Mouse (Mus musculus) urinary bladder, postnatal 36 days (tissue): ENCODE data around the gene Stoml1.
"Not testable (repeated sequence)": the region's sequence is repeated elsewhere in the genome, so short reads cannot be mapped to it uniquely, and the experiment has no call there.

Source experiments
- DNase-seq, 2 experiments: peaks; one replicate each; pipeline ENCODE4 v3.0.0; 2022; ENCODE audit warnings: low spot score in 2 of 2, mixed read lengths in 1 of 2

The Stoml1 gene

DNA sequence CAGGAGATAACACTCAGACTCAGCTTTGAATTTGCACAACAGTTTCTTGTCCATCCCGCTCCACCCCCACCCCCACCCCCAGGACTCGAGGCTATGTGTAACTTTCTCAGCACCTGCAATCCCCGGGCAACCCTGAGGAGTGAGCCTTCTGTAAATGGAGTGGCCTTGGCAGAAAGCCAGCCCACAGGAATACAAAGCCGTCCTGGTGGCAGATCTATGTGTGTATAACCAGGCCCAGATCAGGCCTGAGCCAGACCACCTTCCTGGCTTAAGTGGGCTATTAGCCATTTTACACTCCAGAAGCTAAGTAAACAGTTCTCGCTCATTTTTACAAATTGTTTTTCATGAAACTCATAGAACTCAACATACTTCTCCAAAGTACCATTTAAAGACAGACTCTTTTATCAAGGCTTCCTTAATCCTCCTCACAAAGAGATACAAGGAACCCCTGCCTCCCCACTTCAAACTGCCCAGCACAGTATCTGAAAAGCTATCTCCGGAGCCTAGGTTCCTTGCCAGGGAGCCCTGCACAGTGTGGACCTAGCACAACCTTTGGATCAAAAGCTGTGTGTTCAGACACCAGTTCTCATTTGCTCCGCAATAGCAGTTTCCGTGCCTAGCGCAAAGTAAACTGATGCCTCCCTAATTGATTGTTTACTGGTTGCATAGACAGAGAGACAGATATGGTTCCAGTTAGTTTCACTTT, 11.0 kb upstream of the Stoml1 start:
- DNase-seq = peak; percentile 24 to 48

DNA sequence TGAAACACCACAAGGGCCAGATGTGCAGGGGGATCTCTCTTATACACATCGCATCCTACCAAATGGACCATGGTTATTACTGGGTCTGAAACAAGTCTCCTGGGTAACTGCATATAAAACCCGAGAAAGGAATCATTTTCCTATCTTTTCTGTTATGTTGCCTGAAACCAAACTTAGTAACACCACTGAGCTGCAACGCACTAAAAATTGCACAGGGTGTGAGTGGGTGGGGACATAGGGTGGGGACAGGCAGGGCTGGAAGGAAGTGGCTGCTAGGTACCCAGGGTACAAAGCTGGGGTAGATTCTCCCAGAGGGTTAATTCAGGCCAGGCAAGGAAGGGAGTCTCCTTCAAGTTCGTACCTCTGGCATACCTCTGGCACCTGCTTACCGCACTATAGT, 10.3 kb upstream of the Stoml1 start:
- no peak for DNase-seq

DNA sequence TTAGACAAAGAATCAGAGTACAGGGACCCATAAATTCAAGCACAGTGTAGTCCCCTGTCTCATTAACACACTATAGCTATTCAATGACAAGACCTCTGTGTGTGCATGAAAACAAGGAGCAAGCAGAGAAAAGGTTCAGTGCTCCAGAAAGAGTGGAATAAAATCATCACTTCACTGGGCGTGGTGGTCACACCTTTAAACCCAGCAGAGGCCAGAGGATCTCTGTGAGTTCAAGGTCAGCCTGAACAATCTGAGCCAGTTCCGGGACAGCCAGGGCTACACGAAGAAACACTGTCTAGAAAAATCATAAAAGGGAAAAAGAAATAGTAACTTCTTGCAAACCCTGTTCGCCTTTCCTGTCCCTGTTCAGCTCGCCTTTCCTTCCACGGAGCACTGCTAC, 9.3 kb upstream of the Stoml1 start:
- DNase-seq = no peak

DNA sequence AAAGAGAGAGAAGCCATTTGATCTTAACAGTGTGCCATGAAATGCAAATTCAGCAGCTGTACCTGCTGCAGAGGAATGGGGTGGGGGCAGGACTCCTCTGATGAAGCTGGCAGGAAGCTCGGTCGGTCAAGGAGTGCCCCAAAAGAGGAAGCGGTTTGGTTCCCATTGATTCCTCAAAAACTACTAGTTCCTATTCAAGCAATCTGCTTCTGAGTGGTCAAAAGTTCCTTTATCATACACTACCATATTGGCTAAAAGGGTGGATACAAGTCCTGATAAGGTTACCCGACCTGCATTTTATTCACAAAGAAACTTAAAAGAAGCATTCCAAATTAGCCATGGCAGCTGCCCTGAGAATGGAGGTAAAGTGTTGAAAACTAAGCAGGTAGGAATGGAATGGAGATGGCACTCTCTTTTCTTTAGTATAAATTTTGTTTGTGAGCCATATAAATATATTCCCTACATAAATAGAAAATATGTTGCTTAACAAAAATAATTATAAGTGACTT, 6.8 kb upstream of the Stoml1 start:
- DNase-seq = no peak

GRCm38 (mm10) chr9:58247064-58247759, 5.8 kb upstream of the Stoml1 start:
- peak; percentile 75 to 83 for DNase-seq

GRCm38 (mm10) chr9:58248746-58249413, 4.1 kb upstream of the Stoml1 start:
- DNase-seq = no peak

DNA sequence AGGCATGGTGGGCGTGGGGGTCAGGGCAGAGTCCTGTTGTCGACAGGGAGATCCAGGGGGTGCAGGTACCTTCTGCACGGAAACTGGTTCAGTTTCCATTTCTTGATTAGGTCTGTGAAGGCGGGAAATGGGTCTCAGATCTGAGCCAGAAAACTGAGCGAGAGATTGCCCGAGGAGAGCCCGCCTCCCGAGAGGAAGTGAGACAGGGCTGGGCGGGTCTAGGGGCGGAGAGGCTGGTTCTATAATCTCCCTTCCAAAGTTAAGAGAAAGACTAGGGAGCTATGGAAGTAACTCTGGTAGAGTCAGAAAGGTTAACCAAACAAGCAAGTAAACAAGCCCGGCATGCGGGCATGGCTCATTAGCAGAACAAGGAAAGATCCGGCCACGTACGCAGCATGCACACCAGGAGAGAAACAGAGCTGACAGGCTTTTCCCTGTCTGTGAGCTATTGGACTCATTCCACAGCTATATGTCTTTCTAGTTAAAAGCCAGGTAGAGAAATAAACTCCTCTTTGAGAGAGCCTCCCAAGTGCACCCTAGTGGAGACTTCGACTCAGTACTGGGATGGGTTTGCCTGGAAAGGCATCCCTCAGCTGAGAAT, 3.3 kb upstream of the Stoml1 start, which contains the start of gene Pml:
Pml (minus strand) TSS at position 195 of the 601 bp plus-strand sequence.
- peak; percentile 73 to 82 for DNase-seq

GRCm38 (mm10) chr9:58250322-58250721, 2.6 kb upstream of the Stoml1 start:
- DNase-seq = no peak

DNA sequence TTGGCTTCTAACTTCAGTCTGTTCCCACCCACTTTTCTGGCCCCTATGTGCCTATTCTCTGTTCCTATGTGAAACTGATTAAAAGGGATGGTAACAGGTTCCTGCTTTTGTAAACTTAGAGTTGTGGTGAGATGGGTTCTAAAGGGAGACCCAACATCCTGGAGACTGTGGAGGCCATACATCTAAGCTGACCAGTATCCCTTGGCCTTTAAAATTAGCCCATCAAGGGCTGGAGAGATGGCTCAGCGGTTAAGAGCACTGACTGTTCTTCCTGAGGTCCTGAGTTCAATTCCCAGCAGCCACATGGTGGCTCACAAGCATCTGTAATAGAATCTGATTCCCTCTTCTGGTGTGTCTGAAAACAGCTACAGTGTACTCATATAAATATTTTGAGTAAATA, 2.2 kb upstream of the Stoml1 start:
- not testable (repeated sequence) for DNase-seq

GRCm38 (mm10) chr9:58253805-58254122, 800 bp downstream of the Stoml1 start:
- DNase-seq = not testable (repeated sequence)

GRCm38 (mm10) chr9:58255105-58255504, 2.1 kb downstream of the Stoml1 start:
- no peak for DNase-seq

DNA sequence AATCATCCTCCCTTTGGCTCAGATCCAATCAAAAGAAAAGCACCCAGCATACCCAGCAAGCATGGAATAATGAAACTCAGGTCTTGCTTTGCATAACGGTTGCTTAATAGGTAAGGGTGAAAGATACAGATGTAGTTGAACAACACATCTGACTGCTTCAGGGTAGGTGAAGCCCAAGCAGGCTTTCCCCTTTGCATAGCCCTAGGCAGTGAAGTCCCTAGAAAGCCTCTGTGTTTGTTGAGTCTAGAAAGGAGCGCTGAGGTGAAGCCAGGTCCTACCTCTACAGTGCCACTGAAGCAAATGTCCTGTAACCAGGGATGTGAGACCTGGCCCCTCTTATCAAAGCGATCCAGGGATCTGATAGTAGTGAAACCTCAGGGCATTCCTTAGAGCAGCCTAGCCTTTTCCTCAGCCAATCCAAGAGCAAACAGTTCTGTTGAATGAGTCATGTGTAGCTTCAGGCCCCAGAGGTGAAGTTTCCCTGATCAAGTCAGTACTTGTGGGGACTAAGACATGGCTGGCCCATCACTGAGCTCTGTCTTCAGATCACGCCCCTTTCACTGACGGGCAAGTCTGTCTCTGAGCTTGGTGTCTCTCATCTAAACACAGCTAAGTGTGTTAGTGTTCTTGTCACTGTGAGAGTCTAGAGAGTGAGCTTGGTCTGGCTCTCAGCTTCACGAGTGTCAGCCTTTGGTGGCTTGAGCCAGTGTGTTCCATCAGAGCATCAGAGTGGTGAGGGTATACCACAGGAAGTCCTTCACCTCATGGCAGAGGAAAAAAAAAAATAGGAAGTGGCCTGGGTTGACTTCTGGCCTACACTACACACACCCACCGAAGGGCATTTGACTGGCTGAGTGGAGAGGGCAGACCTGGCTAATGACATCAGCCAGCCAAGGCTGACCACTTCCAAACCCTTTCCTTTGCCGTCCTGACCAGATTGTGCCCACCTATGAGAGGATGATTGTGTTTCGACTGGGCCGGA, 3.0 kb downstream of the Stoml1 start:
- no peak for DNase-seq

- no peak for DNase-seq
Observed at GRCm38 (mm10) chr9:58262507-58262906, 9.5 kb downstream of the Stoml1 start.

GRCm38 (mm10) chr9:58265368-58265767, 12.4 kb downstream of the Stoml1 start:
- no peak for DNase-seq

GRCm38 (mm10) chr9:58266571-58267011, 13.6 kb downstream of the Stoml1 start:
- no peak for DNase-seq

DNA sequence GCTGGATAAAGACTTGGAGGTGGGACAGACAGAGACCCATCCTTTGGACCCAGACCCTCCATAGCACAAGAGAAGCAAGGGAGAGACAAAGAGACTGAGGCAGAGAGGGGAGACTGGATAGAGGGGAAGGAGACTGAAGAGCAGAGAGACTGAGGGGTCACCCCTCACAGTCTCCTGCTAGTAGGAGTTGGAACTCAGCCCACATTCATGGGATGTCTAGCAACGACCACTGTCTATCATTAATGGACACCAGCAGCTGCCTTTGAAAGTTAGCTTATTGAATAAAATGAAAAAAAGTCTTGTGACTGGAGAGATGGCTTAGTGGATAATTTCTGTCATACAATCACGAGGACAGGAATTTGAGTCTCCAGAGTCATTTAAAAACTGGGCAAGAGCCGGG, 14.1 kb downstream of the Stoml1 start:
- no peak for DNase-seq

DNA sequence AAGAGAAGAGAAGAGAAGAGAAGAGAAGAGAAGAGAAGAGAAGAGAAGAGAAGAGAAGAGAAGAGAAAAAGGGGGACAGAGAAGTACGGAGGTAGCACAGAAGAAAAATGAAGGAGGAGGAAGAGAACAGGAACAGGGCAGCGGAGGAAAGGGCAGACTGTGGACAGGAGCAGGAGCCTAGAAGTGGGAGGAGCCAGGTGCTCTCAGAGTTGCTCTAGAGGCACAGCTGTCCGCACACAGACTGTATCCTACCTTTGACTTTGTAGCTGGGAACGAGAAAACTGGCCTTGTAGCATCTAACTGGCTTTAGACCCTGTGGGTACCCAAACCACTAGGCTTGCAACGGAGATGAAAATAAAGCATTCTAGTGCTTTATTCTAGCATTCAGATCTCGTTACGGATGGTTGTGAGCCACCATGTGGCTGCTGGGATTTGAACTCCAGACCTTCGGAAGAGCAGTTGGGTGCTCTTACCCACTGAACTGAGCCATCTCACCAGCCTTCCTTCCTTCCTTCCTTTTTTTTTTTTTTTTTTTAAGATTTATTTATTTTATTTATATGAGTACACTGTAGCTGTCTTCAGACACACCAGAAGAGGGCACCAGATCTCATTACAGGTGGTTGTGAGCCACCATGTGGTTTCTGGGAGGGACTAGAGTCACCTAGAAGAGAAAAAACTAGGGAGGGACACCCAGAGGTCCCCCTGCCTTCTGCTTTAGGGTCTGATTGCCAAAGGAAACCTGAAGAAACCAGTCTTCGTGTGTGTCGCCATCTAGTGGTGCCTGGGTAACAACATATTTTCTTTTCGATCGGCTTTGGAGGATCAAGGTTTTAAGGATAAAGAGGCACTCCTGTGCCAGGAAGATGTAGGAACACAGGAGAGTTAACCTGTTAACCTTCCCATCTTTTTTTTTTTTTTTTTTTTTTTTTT, 15.7 kb downstream of the Stoml1 start:
- peak; percentile 46 to 51 for DNase-seq

- DNase-seq = no peak
Observed at GRCm38 (mm10) chr9:58270081-58270480, 17.1 kb downstream of the Stoml1 start.

GRCm38 (mm10) chr9:58271109-58271508, 18.1 kb downstream of the Stoml1 start:
- no peak for DNase-seq

- not testable (repeated sequence) for DNase-seq
Observed at GRCm38 (mm10) chr9:58271551-58271950, 18.6 kb downstream of the Stoml1 start.
